Mouse (Mus musculus) bone marrow macrophage, adult 2 months (primary cell): ENCODE measurements around the gene B4galt1. TPM values are rescaled to one million over a fixed set of nuclear protein-coding genes. Genes with fewer than 3 reads are reported as not detected.

Source experiments
- H3K27ac ChIP-seq: 2 replicates; pipeline ENCODE4 v1.5.1; 2012; ENCODE audit warnings: low read depth, low read length; ENCODE audit not compliant: insufficient read depth
- H3K4me1 ChIP-seq: 2 replicates; pipeline ENCODE4 v1.6.1; 2012; ENCODE audit warnings: low read length; ENCODE audit not compliant: control insufficient read depth, insufficient read depth
- H3K4me3 ChIP-seq: 2 replicates; pipeline ENCODE4 v1.5.1; 2012; ENCODE audit warnings: mild to moderate bottlenecking, low read length, moderate library complexity; ENCODE audit not compliant: insufficient read depth
- CTCF ChIP-seq: IDR thresholded peaks from 2 replicates; pipeline ENCODE4 v1.5.1; 2012; ENCODE audit warnings: low read depth, mild to moderate bottlenecking, low read length, moderate library complexity
- POLR2A ChIP-seq: IDR thresholded peaks from 2 replicates; pipeline ENCODE4 v1.6.1; 2012; ENCODE audit warnings: mild to moderate bottlenecking, low read depth, low read length, borderline replicate concordance
- polyA plus RNA-seq: library from polyadenylated mRNA; stranded (reverse); fragments of >200 nt; gene quantifications from 2 replicates; pipeline ENCODE4 v1.2.4, GENCODE M21; 2012; ENCODE audit not compliant: missing spikeins, insufficient read depth, insufficient read length

Gene B4galt1
- 75.9 and 77.7 TPM in 2 replicates for polyA plus RNA-seq

GRCm38 (mm10) chr4:40853565-40854386 lies at the start of gene B4galt1:
TSS of gene B4galt1 (minus strand) at chr4:40854005.
- Histone ChIP-seq H3K4me3 (peak within 1 kb of the TSS; percentile 82), H3K27ac (peak within 1 kb of the TSS; percentile 90), H3K4me1 (peaks cover 27% of the 10 kb centered on the region)
- no peak for TF ChIP-seq CTCF
- no peak for TF ChIP-seq POLR2A

GRCm38 (mm10) chr4:40900612-40901011 lies 46.8 kb upstream of the B4galt1 start:
- Histone ChIP-seq H3K27ac (no peak overlapping the region), H3K4me3 (no peak overlapping the region), H3K4me1 (peaks cover 14% of the 10 kb centered on the region)
- TF ChIP-seq POLR2A: no peak
- TF ChIP-seq CTCF: no peak

GRCm38 (mm10) chr4:40900071-40900470 lies 46.3 kb upstream of the B4galt1 start:
- TF ChIP-seq POLR2A (no peak), CTCF (no peak)
- H3K27ac ChIP-seq: peak overlapping the region; percentile 93
- peaks cover 14% of the 10 kb centered on the region for H3K4me1 ChIP-seq
- no peak overlapping the region for H3K4me3 ChIP-seq

GRCm38 (mm10) chr4:40899264-40899663 lies 45.5 kb upstream of the B4galt1 start:
- H3K4me1 ChIP-seq: peaks cover 14% of the 10 kb centered on the region
- TF ChIP-seq CTCF (no peak), POLR2A (no peak)
- peak overlapping the region; percentile 93 for H3K27ac ChIP-seq
- no peak overlapping the region for H3K4me3 ChIP-seq

GRCm38 (mm10) chr4:40898476-40899044 lies 44.8 kb upstream of the B4galt1 start:
- H3K4me3 ChIP-seq: no peak overlapping the region
- H3K4me1 ChIP-seq: peaks cover 14% of the 10 kb centered on the region
- TF ChIP-seq CTCF (no peak), POLR2A (no peak)

GRCm38 (mm10) chr4:40895646-40896045 lies 41.8 kb upstream of the B4galt1 start:
- peaks cover 14% of the 10 kb centered on the region for H3K4me1 ChIP-seq
- H3K4me3 ChIP-seq: no peak overlapping the region
- TF ChIP-seq CTCF (no peak), POLR2A (no peak)
- no peak overlapping the region for H3K27ac ChIP-seq

More at GRCm38 (mm10) chr4:40898476-40899044, 44.8 kb upstream of the B4galt1 start:
- peak overlapping the region; percentile 13; the same call in 1 of the 2 replicates for H3K27ac ChIP-seq

- peaks cover 12% of the 10 kb centered on the region for H3K4me1 ChIP-seq
- TF ChIP-seq CTCF: no peak
- no peak for TF ChIP-seq POLR2A
- H3K4me3 ChIP-seq: no peak overlapping the region
- H3K27ac ChIP-seq: no peak overlapping the region
Measured at GRCm38 (mm10) chr4:40895118-40895517, 41.3 kb upstream of the B4galt1 start.

GRCm38 (mm10) chr4:40891206-40891605 lies 37.4 kb upstream of the B4galt1 start:
- Histone ChIP-seq H3K4me3 (no peak overlapping the region), H3K27ac (no peak overlapping the region), H3K4me1 (peaks cover 8% of the 10 kb centered on the region; the same call in 1 of the 2 replicates)
- no peak for TF ChIP-seq CTCF
- no peak for TF ChIP-seq POLR2A

- H3K27ac ChIP-seq: no peak overlapping the region
- TF ChIP-seq CTCF (peak; percentile 5; the same call in 1 of the 2 replicates), POLR2A (no peak)
- no peak overlapping the region for H3K4me3 ChIP-seq
- peaks cover 8% of the 10 kb centered on the region; the same call in 1 of the 2 replicates for H3K4me1 ChIP-seq
Measured at GRCm38 (mm10) chr4:40889983-40890382, 36.2 kb upstream of the B4galt1 start.

GRCm38 (mm10) chr4:40889252-40889651 lies 35.4 kb upstream of the B4galt1 start:
- no peak overlapping the region for H3K4me3 ChIP-seq
- peaks cover 8% of the 10 kb centered on the region; the same call in 1 of the 2 replicates for H3K4me1 ChIP-seq
- H3K27ac ChIP-seq: no peak overlapping the region
- TF ChIP-seq CTCF: no peak
- no peak for TF ChIP-seq POLR2A
